Mouse (Mus musculus): ENCODE measurements around the gene Efs. TPM values are rescaled to one million over a fixed set of nuclear protein-coding genes. Genes with fewer than 3 reads are reported as not detected.

The Efs gene
- polyA plus RNA-seq, 1 experiment from 2014 or later, result 15.6 TPM

DNA sequence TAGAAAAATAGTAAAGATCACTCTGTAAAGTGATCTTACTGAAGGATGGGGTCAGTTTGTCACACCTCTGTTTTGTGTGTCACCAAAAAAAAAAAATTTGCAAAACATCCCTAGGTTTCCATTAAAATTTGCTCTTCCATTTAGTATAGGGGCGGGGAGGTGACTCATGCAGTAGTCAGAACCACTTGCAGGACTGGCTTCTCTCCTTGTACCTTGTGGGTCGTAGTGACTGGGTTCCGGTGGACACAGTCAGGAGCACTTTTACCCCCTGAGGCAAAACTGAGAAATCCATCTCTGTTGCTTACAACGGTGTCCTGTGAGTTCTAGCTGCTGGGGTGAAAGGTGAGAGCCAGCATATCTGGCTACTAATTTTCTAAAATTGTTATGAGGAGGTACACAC is 22.3 kb downstream of the Efs start:
- no peak for ATAC-seq (ENCODE audit: low FRiP score)
- Histone ChIP-seq H3K9me3 (no peaks in the 10 kb centered on the region), H3K4me3 (no peak overlapping the region), H3K36me3 (peaks cover 50% of the 10 kb centered on the region), H3K27me3 (no peaks in the 10 kb centered on the region), H3K4me2 (no peak overlapping the region), H3K4me1 (replicated peaks) (peaks cover 13% of the 10 kb centered on the region), H3K27ac (no peak overlapping the region), H3K9ac (no peak overlapping the region)
- WGBS, result 96% methylated on average over 4 of the region's 4 CpGs

DNA sequence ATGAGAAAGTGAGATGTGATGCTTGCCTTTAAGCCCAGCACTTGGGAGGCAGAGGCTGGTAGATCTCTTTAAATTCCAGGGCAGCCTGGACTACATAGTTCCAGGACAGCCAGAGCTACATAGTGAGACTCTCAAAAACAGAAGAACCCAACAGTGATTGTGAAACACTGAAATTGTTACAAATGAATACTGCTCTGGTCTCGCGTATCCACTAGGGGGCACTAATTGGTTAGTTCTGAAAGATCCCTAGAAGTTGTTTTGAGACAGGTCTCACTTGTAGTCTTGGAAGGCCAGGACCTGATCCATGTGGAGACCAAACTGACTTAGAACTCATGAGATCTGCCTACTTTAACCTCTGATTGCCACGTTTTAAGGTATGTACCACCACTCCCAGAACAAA is 25.5 kb downstream of the Efs start:
- peak overlapping the region; percentile 26; the same call in 1 of the 2 replicates for H3K27ac ChIP-seq
- ATAC-seq (ENCODE audit: low FRiP score), result peak; percentile 69
- H3K4me2 ChIP-seq, result no peak overlapping the region
- H3K9me3 ChIP-seq, result no peaks in the 10 kb centered on the region
- H3K36me3 ChIP-seq, result peaks cover 49% of the 10 kb centered on the region
- under 1% methylated on average over 3 of the region's 3 CpGs for WGBS
- H3K9ac ChIP-seq, result no peak overlapping the region
- peaks cover 22% of the 10 kb centered on the region for H3K4me1 ChIP-seq (replicated peaks)
- no peaks in the 10 kb centered on the region for H3K27me3 ChIP-seq
- no peak overlapping the region for H3K4me3 ChIP-seq

DNA sequence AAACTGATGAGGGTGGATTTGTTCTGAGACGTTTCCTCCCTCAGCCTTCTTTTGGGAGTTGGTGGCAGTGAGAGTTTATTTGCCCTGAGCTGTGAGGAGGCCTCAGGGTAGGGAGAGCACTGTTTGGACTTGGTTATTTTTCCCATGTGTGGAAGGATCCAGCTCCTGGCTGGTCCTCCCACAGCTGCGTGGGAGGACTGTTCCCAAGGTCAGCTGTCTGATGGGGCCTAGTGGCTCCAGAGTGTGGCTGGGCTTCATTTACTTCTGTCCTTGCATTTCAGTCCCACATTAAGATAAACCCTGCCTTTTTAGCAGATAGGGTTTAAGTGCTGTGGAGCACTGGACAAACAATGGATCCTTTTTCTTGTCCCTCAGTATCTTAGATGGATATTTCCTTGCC is 28.5 kb downstream of the Efs start:
- Histone ChIP-seq H3K36me3 (peaks cover 30% of the 10 kb centered on the region), H3K4me2 (no peak overlapping the region), H3K27ac (peak overlapping the region; percentile 24; the same call in 1 of the 2 replicates), H3K4me1 (replicated peaks) (peaks cover 29% of the 10 kb centered on the region), H3K9ac (peak overlapping the region; percentile 21; the same call in 1 of the 2 replicates), H3K4me3 (no peak overlapping the region), H3K27me3 (no peaks in the 10 kb centered on the region), H3K9me3 (no peaks in the 10 kb centered on the region)
- 66% methylated on average over 2 of the region's 2 CpGs for WGBS
- no peak for ATAC-seq (ENCODE audit: low FRiP score)

DNA sequence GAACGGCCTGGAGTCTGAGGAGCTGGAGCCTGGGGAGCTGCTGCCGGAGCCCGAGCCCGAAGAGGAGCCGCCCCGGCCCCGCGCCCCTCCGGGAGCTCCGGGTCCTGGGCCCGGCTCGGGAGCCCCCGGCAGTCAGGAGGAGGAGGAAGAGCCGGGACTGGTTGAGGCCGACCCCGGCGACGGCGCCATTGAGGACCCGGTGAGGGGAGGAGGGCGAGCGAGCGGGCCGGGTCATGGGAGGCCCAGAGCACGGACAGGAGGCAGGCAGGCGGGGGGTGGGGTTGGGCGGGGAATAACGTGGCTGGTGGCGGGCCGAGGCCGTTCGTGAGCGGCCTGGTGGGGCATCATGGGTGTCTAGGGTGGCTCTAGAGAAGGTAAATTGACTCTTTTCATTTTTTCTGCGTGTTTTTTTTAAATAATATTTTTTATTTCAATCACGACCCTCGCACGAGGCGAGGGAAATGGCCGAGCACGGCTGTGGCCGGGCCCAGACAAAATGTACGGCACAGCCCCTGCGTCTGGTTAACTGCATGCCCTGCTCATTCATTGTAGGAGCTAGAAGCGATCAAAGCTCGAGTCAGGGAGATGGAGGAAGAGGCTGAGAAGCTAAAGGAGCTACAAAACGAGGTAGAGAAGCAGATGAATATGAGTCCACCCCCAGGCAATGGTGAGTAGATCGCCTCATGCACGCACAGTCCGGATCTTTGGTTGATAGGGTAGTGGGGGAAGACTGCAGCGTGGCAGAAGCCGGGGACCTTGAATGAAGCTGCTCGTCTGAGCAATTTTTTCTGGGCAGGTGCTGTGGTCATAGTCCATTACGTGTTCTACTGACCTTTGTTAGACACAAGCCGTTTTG is 31.4 kb downstream of the Efs start:
- Histone ChIP-seq H3K4me3 (peak overlapping the region; percentile 93), H3K4me1 (replicated peaks) (peaks cover 29% of the 10 kb centered on the region), H3K27ac (peak overlapping the region; percentile 98), H3K27me3 (no peaks in the 10 kb centered on the region), H3K9ac (peak overlapping the region; percentile 100), H3K4me2 (peak overlapping the region; percentile 75), H3K9me3 (no peaks in the 10 kb centered on the region), H3K36me3 (peaks cover 30% of the 10 kb centered on the region)
- ATAC-seq (ENCODE audit: low FRiP score), result peak; percentile 58
- under 1% methylated on average over 53 of the region's 54 CpGs for WGBS

DNA sequence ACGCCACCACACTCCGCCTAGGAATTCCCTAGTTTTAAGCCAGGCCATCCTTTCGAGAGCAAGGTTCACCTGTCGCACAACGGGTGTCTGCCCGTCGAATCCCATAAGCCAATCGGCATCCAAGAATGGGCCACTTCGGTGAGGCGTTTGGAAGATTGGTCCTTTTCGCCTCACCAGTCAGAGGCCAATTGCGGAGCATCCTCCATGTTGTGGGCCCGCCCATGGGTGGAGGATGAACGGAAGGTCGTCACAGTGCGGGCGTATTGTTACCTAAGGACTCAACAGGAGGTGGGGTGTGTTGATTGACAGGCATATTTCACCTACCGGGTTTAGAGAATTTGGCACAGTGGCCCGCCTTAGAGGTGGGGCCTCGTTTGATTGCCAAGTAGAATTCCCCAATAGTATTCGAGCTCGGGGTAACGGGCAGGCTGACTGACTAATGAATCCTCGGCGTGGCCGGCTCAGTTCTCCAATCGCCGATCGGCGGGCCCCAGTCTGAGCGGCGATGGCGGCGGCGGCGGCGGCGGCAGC is 32.2 kb downstream of the Efs start:
- ATAC-seq (ENCODE audit: low FRiP score), result peak; percentile 99
- H3K9ac ChIP-seq, result peak overlapping the region; percentile 100
- H3K4me1 ChIP-seq (replicated peaks), result peaks cover 29% of the 10 kb centered on the region
- H3K36me3 ChIP-seq, result peaks cover 33% of the 10 kb centered on the region
- under 1% methylated on average over 38 of the region's 38 CpGs for WGBS
- H3K9me3 ChIP-seq, result no peaks in the 10 kb centered on the region
- peak overlapping the region; percentile 48 for H3K4me2 ChIP-seq
- H3K27me3 ChIP-seq, result no peaks in the 10 kb centered on the region
- peak overlapping the region; percentile 98 for H3K27ac ChIP-seq
- H3K4me3 ChIP-seq, result peak overlapping the region; percentile 93

DNA sequence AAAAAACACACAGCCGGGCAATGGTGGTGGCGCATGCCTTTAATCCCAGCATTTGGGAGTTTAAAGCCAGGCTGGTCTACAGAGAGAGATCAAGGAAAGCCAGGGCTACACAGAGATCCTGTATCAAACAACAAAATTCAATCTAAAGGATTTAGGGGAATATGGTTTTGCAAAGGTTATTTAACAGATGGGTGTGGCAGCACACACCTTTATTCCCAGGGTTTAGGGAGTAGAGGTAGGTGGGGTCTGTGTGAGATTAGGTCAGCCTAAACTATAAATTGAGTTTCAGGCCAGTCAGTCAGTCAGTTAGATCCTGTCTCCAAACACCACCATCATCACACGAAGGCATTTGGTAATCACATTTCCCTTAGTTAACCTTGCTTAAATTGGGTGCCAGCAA is 33.7 kb downstream of the Efs start, which contains the start of gene Pabpn1:
Gene Pabpn1, plus strand, starts transcription at position 301 of the 400 bp plus-strand sequence.
- Histone ChIP-seq H3K36me3 (peaks cover 22% of the 10 kb centered on the region), H3K4me3 (peak within 1 kb of the TSS; percentile 93), H3K27me3 (no peaks in the 10 kb centered on the region), H3K9ac (peak within 1 kb of the TSS; percentile 56; the same call in 1 of the 2 replicates), H3K27ac (peak within 1 kb of the TSS; percentile 86), H3K4me2 (peak within 1 kb of the TSS; percentile 48), H3K9me3 (no peaks in the 10 kb centered on the region), H3K4me1 (replicated peaks) (peaks cover 26% of the 10 kb centered on the region)
- ATAC-seq (ENCODE audit: low FRiP score), result no peak
- WGBS, result 95% methylated on average over 3 of the region's 3 CpGs

DNA sequence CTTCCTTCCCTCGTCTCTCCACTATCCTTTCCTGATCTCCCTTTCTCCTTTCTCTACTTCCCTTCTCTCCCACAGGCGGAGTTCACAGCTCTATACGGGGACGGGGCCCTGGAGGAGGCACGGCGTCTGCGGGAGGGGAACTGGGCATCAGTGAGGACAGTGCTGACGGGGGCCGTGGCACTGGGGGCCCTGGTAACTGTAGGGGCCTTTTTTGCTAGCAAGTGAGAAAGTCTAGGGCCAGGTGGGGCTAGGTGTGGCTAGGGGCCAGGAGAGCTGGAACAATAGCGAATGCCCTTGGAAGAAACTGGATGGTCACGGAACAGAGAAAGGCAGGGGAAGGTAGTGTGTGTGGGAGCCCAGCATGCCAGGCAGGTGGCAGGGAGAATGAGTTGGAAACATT is 40.6 kb downstream of the Efs start:
- Histone ChIP-seq H3K9me3 (no peaks in the 10 kb centered on the region), H3K4me3 (no peak overlapping the region), H3K36me3 (peaks cover 28% of the 10 kb centered on the region), H3K4me2 (peak overlapping the region; percentile 81), H3K9ac (peak overlapping the region; percentile 53), H3K4me1 (replicated peaks) (peaks cover 33% of the 10 kb centered on the region), H3K27ac (no peak overlapping the region), H3K27me3 (no peaks in the 10 kb centered on the region)
- 90% methylated on average over 11 of the region's 11 CpGs for WGBS
- ATAC-seq (ENCODE audit: low FRiP score), result no peak

DNA sequence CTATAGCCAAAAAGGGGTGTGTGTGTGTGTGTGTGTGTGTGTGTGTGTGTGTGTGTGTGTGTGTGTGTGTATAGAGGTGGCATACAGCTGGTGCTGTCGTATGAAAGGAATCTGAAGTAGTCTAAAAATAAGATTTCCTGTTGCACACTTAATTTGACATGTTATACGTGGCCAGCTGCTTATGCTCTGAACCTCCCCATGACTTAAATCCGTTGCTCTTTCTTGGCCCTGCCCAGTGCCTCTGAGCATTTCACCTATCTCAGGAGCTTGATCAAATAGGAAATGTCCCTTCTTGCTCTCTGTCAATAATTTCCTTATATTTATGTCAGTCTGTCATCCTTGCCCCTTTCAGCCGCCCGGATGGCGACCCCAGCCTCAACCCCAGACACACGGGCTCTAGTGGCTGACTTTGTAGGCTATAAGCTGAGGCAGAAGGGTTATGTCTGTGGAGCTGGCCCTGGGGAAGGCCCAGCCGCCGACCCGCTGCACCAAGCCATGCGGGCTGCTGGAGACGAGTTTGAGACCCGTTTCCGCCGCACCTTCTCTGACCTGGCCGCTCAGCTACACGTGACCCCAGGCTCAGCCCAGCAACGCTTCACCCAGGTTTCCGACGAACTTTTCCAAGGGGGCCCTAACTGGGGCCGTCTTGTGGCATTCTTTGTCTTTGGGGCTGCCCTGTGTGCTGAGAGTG is 41.8 kb downstream of the Efs start:
- no peak for ATAC-seq (ENCODE audit: low FRiP score)
- H3K27me3 ChIP-seq, result no peaks in the 10 kb centered on the region
- H3K36me3 ChIP-seq, result peaks cover 28% of the 10 kb centered on the region
- peak overlapping the region; percentile 94 for H3K27ac ChIP-seq
- peak overlapping the region; percentile 81 for H3K4me2 ChIP-seq
- H3K4me3 ChIP-seq, result peak overlapping the region; percentile 72
- WGBS, result 39% methylated on average over 21 of the region's 21 CpGs
- H3K9ac ChIP-seq, result peak overlapping the region; percentile 89
- peaks cover 33% of the 10 kb centered on the region for H3K4me1 ChIP-seq (replicated peaks)
- H3K9me3 ChIP-seq, result no peaks in the 10 kb centered on the region

DNA sequence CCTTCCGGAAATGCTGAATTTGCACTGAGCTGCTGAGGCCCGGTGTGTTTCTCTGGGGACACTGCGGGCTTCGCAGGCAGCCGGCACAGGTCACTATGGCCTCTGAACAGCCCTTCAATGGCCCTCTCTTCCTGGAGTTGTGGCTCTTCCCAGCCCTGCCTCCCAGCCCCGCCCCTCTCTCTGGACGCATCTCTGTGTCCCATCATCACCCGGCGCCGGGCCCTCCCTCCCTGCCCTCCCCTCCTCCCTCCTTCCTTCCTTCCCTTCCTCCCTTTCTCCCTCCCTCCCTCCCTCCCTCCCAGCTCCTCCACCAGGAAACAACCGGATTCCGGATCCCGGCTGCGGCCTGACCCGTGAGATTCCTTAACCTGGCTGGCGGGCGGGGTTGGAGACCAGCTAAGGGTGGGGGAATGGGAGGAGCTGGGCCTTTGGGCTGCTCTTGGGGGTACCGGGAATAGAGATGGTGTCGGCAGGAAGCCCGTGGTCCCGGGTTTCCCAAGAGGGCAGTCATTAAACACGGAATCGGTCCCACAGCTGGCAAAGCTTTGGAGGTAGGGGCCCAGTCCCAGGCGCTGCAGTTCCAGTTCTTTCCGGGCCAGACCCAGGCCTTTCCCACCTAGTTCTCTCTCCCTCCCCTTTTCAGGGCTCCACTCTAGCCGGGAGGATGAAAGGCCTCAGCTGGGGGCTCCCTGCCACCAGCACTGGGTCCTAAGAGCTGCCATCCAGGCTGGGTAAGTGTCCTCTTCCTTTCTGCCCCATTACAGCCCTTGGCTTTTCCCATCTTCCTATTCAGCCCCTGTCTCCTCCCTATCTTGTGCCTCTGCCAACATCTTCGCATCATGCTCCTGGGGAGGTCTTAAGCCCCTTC is 42.5 kb downstream of the Efs start, which contains the start of the genes Bcl2l2 and Gm20521:
Gene Bcl2l2, plus strand, starts transcription at position 224 of the 868 bp plus-strand sequence.
Gene Gm20521, plus strand, starts transcription at position 288 of the 868 bp plus-strand sequence.
- H3K27ac ChIP-seq, result peak within 1 kb of the TSS; percentile 94
- peak within 1 kb of the TSS; percentile 72 for H3K4me3 ChIP-seq
- peak within 1 kb of the TSS; percentile 81 for H3K4me2 ChIP-seq
- peaks cover 6% of the 10 kb centered on the region for H3K27me3 ChIP-seq
- no peaks in the 10 kb centered on the region for H3K9me3 ChIP-seq
- ATAC-seq (ENCODE audit: low FRiP score), result peak; percentile 90
- H3K36me3 ChIP-seq, result peaks cover 25% of the 10 kb centered on the region
- peak within 1 kb of the TSS; percentile 89 for H3K9ac ChIP-seq
- H3K4me1 ChIP-seq (replicated peaks), result peaks cover 33% of the 10 kb centered on the region
- under 1% methylated on average over 27 of the region's 27 CpGs for WGBS

DNA sequence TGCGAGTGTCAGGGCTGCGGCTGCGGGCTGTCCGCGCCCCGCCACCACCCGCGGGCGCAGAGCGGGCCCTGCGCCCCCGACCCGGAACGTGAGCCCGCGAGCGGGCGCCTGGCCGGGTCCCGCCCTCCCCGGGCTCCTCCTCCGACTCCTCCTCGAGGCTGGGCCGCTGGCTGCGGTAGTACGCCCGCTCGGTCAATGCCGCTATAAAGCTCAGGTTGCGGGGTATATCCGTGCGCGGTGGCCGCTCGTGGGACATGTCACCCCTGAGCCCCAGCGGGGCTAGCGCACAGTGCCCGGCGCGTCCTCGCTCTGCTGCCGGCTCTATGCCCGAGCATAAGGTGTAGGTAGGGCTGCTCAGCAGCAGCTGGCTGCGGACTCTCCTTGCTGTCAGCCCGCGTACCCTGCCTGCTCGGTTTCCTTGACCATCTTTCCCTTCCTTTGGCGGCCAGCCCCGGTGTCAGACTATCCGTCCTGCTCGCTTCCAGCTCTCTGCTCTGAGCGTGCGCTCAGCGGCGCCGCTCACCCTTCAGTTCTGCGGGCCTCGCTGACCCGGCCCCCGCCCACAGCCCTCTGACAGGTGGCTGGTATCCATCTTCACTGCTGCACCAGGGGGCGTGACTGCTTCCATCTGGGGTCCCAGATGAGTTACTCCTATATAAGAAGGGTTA is 48.7 kb downstream of the Efs start, which contains the start of gene Ppp1r3e:
Gene Ppp1r3e, minus strand, starts transcription at position 503 of the 668 bp plus-strand sequence.
- H3K4me3 ChIP-seq, result peak within 1 kb of the TSS; percentile 73
- H3K4me1 ChIP-seq (replicated peaks), result peaks cover 16% of the 10 kb centered on the region
- H3K4me2 ChIP-seq, result peak within 1 kb of the TSS; percentile 98
- H3K27me3 ChIP-seq, result peaks cover 9% of the 10 kb centered on the region
- WGBS, result under 1% methylated on average over 56 of the region's 61 CpGs
- H3K27ac ChIP-seq, result peak within 1 kb of the TSS; percentile 95
- H3K36me3 ChIP-seq, result no peaks in the 10 kb centered on the region
- peak within 1 kb of the TSS; percentile 89 for H3K9ac ChIP-seq
- H3K9me3 ChIP-seq, result no peaks in the 10 kb centered on the region
- no peak; the same call in none of the 2 replicates for ATAC-seq (ENCODE audit: low FRiP score)

DNA sequence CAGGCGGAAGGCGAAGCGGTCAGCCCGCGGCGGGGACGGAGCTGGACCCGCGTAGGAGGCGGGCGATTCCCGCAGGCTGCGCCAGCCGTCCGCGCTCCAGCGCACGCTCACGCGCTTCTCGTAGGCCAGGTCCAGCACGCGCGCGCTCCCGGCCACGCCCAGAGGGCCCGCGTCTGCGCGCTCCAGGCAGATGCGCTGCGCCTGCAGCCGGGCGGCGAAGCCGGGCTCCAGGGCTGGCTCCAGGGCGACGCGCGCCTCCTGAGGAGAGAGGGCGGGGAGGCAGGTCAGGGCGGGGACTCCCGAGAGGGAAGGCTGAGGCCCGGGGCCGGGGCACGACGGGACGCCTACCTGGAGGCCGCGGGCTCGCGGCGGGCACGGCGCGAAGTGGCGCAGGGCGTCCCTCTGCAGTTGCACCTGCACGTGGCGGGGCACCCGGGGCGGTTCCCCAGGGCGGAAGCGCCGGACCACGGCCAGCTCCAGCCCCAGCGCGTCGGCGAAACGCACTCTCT is 49.3 kb downstream of the Efs start:
- H3K9me3 ChIP-seq, result no peaks in the 10 kb centered on the region
- H3K4me3 ChIP-seq, result peak overlapping the region; percentile 73
- H3K4me2 ChIP-seq, result peak overlapping the region; percentile 98
- no peaks in the 10 kb centered on the region for H3K36me3 ChIP-seq
- H3K27me3 ChIP-seq, result peaks cover 9% of the 10 kb centered on the region
- H3K4me1 ChIP-seq (replicated peaks), result peaks cover 16% of the 10 kb centered on the region
- H3K27ac ChIP-seq, result peak overlapping the region; percentile 95
- under 1% methylated on average over 51 of the region's 72 CpGs for WGBS
- ATAC-seq (ENCODE audit: low FRiP score), result peak; percentile 93
- H3K9ac ChIP-seq, result peak overlapping the region; percentile 89
